Mouse (Mus musculus) G1E (cell line): ENCODE results near the gene Ccni.

Source experiments
- CTCF ChIP-seq: IDR thresholded peaks from 2 replicates; pipeline ENCODE4 v1.5.1; 2012; ENCODE audit warnings: low read depth, low read length, inconsistent platforms, mixed read lengths
- GATA1 ChIP-seq: IDR thresholded peaks from 2 replicates; pipeline ENCODE4 v1.6.1; 2012; ENCODE audit warnings: borderline replicate concordance, low read length, inconsistent platforms, mixed read lengths
- GATA2 ChIP-seq: IDR thresholded peaks from 2 replicates; pipeline ENCODE4 v1.6.1; 2012; ENCODE audit warnings: low read depth, low read length, inconsistent platforms, borderline replicate concordance
- TAL1 ChIP-seq: conservative IDR thresholded peaks from 2 replicates; pipeline ENCODE4 v1.6.1; 2012; ENCODE audit warnings: low read depth, low read length, inconsistent platforms, mixed read lengths

DNA sequence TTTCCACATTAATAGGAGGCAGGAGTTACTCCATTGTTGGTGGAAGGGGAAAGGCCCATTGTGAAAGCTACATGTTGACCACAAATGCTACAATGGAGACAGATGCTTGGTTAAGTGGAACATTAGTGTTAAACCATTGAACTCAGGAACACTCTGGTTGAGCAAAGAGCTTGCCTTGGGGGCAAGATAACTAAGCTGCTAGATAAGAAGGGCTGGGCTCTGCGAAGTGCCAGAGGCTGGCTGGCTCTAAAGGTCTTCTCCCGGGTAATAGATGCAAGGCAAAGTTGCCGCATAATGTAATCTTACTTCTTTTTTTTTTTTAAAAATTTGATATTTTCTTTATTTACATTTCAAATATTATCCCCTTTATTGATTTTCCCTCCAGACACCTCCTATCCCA, 20.9 kb upstream of the Ccni start:
- TF ChIP-seq GATA1 (no peak), TAL1 (no peak), CTCF (no peak), GATA2 (no peak)
